Mouse (Mus musculus): Measurements from ENCODE around the gene Tmem206. TPM values are rescaled to one million over a fixed set of nuclear protein-coding genes. Genes with fewer than 3 reads are reported as not detected.

Tmem206 gene
- polyA plus RNA-seq, 1 experiment = 3.3 TPM

- 90% methylated on average over 9 of the region's 9 CpGs for WGBS
- DNase-seq (ENCODE audit: low read depth, low spot score) = no peak
Measured at GRCm38 (mm10) chr1:191306316-191306715, 19.4 kb upstream of the Tmem206 start.

DNA sequence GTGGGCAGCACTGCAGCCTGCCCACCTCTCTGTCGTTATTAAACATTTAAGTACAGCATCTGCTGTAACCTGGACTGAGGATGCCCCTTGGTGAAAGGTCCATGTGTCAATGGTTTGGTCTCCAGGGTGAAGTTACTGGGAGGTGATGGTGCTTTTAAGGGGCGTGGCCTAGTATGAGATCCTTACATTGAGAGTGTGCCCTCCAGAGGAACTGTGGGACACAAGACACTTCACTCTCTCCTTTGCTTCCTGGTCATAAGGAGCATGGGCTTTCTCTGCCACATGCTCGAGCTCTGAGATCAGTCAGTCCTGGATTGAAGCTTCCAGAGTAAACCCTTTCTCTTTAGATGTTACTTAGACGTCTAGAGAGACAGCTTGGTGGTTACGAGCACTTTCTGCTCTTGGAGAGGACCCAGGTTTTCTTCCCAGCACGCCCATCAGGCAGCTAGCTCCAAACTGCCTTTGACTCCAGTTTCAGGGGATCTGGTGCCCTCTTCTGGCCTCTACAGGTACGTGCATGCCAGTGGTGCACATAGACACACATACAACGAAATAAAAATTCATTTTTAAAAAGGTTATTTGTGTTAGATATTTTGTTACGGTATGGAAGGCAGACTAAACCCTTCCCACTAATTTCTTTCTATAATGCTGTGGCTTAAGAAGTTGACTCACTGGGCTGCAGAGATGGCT is 17.8 kb upstream of the Tmem206 start:
- WGBS = 83% methylated on average over 9 of the region's 9 CpGs
- no peak for DNase-seq (ENCODE audit: low read depth, low spot score)

- WGBS = 74% methylated on average over 4 of the region's 4 CpGs
- DNase-seq (ENCODE audit: low read depth, low spot score) = no peak
Measured at GRCm38 (mm10) chr1:191311296-191311898, 14.3 kb upstream of the Tmem206 start.

DNA sequence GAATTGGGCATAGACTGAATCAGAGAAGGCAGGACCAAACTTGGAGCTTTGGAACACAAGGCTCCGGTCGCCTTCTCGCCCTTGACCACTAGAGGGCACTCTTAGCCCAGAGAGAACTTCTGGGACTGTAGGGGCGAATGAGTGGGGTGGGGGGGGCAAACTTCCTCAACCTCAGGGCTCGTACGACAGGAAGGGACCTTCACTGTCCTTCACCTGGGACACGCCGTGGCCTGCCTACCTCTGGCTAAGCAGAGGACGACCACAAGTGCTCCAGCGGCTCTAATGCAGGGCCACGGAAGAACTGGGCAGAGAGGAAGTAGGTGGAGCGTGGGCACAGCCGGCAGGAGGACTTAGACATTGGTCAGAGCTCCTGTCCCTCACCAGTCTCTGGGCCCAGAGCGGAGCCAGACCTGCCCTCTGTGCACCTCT is 13.2 kb upstream of the Tmem206 start:
- WGBS = 0% methylated on average over 14 of the region's 14 CpGs
- DNase-seq (ENCODE audit: low read depth, low spot score) = peak; percentile 76

GRCm38 (mm10) chr1:191313158-191313557 is 12.6 kb upstream of the Tmem206 start:
- no peak for DNase-seq (ENCODE audit: low read depth, low spot score)
- WGBS = 63% methylated on average over 6 of the region's 6 CpGs

DNA sequence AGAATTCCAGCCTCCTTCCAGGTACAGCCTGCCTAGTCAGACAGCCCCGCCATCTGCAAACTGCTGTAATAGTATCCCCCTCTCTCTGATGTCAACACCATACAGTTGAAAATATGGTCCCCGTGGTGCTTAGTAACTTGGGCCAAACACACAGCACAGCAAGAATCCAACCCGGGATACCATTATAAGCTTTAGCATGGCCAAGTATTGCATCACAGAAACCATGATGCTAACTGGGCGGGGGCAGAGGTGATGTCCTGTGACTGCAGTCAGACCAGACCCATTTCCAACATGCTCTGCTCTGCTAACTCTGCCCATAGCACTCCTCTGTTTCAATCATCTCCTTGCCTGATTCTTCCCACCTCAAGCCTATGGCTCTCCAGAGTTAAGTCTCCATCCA is 11.8 kb upstream of the Tmem206 start:
- WGBS = 59% methylated on average over 4 of the region's 4 CpGs

GRCm38 (mm10) chr1:191316818-191317217 is 8.9 kb upstream of the Tmem206 start:
- DNase-seq (ENCODE audit: low read depth, low spot score) = no peak
- WGBS = 63% methylated on average over 8 of the region's 8 CpGs

More for the DNA sequence above, 11.8 kb upstream of the Tmem206 start:
- DNase-seq (ENCODE audit: low read depth, low spot score) = no peak

- WGBS = 1% methylated on average over 45 of the region's 54 CpGs
- no peak for DNase-seq (ENCODE audit: low read depth, low spot score)
Measured at GRCm38 (mm10) chr1:191317591-191318196, 8.0 kb upstream of the Tmem206 start, which contains the start of gene Nenf. TSS of gene Nenf (minus strand) at chr1:191318194.

- WGBS = 23% methylated on average over 5 of the region's 5 CpGs
- no peak for DNase-seq (ENCODE audit: low read depth, low spot score)
Measured at GRCm38 (mm10) chr1:191318686-191319085, 7.0 kb upstream of the Tmem206 start.

- 92% methylated on average over 3 of the region's 3 CpGs for WGBS
- no peak for DNase-seq (ENCODE audit: low read depth, low spot score)
Measured at GRCm38 (mm10) chr1:191323381-191323780, 2.3 kb upstream of the Tmem206 start.

- DNase-seq (ENCODE audit: low read depth, low spot score) = no peak
- 85% methylated on average over 7 of the region's 7 CpGs for WGBS
Measured at GRCm38 (mm10) chr1:191324733-191325590, 750 bp upstream of the Tmem206 start.

- DNase-seq (ENCODE audit: low read depth, low spot score) = no peak
- WGBS = 1% methylated on average over 35 of the region's 35 CpGs
Measured at GRCm38 (mm10) chr1:191326233-191326882, 646 bp downstream of the Tmem206 start.

DNA sequence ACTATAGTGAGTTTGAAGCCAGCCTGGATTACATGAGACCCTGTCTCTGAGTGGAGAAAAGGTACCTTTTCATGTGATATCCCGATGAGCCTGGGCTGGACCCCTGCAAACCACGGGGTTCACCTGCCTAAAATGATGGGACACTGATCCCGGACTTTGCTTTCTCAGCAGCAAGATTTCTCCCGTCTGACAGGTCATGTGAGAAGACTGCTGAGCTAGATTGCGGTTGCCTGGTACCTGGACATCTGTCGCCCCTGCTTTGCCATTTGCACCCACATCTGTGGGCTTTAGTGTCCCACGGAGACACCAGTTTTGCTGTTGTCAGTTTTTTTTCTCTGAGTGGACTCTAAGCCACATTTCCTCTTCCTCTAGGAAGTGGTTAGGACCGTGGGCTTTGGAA is 1.5 kb downstream of the Tmem206 start:
- no peak for DNase-seq (ENCODE audit: low read depth, low spot score)
- 69% methylated on average over 8 of the region's 8 CpGs for WGBS

GRCm38 (mm10) chr1:191328019-191328441 is 2.3 kb downstream of the Tmem206 start:
- WGBS = 34% methylated on average over 8 of the region's 8 CpGs
- DNase-seq (ENCODE audit: low read depth, low spot score) = no peak

GRCm38 (mm10) chr1:191330356-191330755 is 4.6 kb downstream of the Tmem206 start:
- DNase-seq (ENCODE audit: low read depth, low spot score) = no peak

DNA sequence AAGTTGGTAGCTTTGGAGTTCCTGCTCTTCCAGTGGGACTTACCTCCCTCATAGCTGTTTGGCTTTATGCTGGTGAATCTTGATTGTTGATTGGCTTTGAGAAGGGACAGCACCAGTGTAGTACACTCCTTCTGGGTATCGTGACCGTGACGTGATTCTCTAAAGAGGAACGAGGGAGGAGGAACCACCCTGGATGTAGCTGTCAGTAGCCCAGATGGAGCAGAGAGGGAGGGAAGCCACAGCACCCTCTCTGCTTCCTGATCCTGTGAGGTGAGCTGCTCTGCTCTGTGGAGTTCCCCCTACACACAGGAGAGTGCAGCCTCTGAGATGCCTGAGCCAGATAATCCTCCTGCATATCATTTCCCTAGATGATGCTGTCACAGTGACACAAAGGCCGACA is 8.8 kb downstream of the Tmem206 start:
- no peak for DNase-seq (ENCODE audit: low read depth, low spot score)
- WGBS = 72% methylated on average over 5 of the region's 5 CpGs

More at GRCm38 (mm10) chr1:191330356-191330755, 4.6 kb downstream of the Tmem206 start:
- WGBS = 92% methylated on average over 4 of the region's 4 CpGs

GRCm38 (mm10) chr1:191339876-191340275 is 14.2 kb downstream of the Tmem206 start:
- 91% methylated on average over 2 of the region's 2 CpGs for WGBS
- DNase-seq (ENCODE audit: low read depth, low spot score) = no peak

DNA sequence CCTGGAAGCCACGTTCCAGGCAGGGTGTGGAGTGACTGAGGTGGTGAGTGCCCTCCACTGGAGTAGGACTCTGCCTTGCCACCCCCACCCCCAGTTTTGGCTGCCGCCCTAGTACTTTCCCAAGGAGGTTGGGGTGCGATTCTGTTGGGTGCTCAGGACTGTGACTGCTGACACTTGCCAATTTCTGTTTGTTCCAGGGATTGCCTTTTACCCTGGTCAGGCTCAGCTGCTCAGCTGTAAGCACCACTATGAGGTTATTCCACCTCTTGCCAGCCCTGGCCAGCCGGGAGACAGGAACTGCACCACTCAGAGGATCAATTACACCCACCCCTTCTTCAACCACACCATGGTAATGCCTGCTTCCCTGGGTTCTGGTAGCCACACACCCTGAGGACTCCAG is 14.8 kb downstream of the Tmem206 start:
- no peak for DNase-seq (ENCODE audit: low read depth, low spot score)
- 85% methylated on average over 4 of the region's 4 CpGs for WGBS

DNA sequence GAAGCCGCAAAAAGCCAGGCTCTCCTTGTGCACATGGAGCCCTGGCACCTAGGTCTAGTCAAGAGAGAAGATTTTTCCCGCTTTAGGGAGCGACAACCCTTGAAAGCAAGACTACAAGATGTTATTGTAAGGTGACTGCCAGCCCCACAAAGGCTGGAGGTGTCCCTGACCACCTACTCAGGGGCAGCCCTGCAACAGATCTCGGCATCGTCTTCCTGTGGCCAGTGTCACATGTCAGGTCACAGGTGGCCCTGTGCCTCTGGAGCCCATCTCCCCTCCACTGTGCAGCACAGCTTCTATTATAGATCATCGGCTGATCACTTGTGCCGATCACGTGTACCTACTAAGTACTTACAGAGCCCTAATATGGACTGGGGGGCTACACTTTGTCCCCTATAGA is 21.9 kb downstream of the Tmem206 start:
- 93% methylated on average over 8 of the region's 8 CpGs for WGBS
- no peak for DNase-seq (ENCODE audit: low read depth, low spot score)
